Mouse (Mus musculus): ENCODE results near the gene Lrrc58.

GRCm38 (mm10) chr16:37934932-37935331 is 66.7 kb downstream of the Lrrc58 start:
- TF ChIP-seq CTCF (IDR thresholded peaks at IDR 0.05; ENCODE audit: control insufficient read depth, insufficient read depth, insufficient replicate concordance, low read depth, low read length) (no peak), POLR2A (IDR thresholded peaks at IDR 0.05; ENCODE audit: control insufficient read depth, low read depth, low read length) (no peak)
